Mouse (Mus musculus): ENCODE data around the gene Vash1. TPM values are rescaled to one million over a fixed set of nuclear protein-coding genes. Genes with fewer than 3 reads are reported as not detected.
A peak's percentile ranks its signal among the peaks of the same experiment; 100 is the strongest.

Vash1 gene
- total RNA-seq, 2 experiments from 2014 or later, result 3.9 to 6.9 TPM

DNA sequence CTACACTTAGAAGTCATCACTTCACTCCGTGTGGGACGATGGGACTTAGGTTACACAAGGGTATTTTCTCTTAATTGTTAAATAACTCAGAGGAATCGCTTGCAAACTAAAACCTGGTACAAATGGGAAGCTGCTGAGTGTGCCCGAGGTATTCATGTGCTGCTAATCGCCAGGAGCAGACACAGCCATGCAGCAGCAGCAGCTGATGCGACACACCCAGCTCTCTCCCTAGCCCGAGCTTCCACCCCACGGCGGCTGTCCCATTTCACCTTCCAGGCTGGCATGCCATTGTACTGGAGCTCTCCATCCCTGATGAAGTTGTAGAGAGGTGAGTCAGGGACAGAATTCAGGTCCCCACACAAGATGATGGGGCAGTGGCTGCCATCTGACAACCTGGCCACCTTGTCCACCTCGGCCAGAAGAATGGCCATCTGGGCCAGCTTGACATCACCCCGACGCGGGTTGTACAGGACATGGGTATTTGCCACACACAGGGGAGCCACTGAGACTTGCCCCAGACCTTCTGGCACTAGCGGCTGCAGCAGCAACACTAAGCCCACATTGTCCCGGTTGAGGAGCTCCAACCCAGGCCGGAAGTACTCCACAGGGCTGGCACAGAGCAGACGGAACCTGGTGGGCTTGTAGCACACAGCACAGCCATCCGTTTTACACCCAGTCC lies 41.6 kb downstream of the Vash1 start:
- DNase-seq, result no peak

DNA sequence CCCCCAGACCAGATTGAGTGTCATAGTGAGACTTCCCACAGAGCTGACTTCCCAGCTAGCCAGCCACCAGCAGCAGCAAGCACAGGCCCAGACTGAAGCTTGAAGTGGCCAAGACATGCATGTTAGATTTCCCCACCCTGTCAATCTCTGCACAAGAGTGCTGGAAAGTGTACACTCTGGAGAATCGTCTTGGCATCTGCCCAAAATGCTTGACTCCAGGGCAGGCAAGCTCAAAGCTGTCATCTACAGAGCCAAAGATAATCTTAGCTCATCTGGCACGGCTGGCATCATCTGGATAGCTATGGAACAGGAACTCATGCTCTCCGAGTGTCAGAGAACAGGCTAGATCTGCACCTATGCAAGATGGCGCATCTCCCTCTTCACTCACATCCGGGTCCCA lies 43.0 kb downstream of the Vash1 start:
- DNase-seq, result no peak

DNA sequence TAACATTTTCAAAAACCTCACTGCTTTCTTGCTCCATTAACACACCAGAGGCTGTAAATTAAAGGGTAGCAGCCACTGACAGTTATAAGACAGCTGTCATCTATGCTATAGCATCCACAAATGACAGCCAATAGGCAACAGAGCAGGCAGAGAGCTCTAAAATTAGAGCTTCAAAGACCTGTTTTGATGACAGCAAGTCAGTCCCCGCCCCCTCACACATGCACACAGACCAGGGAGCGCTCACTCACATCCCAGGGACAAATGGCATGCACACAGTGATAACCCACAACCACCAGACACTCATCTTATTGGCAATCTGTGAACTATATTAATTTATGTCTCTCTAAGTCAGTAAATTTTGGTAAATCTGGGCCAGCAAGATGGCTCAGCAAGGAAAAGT lies 45.8 kb downstream of the Vash1 start:
- no peak for DNase-seq

DNA sequence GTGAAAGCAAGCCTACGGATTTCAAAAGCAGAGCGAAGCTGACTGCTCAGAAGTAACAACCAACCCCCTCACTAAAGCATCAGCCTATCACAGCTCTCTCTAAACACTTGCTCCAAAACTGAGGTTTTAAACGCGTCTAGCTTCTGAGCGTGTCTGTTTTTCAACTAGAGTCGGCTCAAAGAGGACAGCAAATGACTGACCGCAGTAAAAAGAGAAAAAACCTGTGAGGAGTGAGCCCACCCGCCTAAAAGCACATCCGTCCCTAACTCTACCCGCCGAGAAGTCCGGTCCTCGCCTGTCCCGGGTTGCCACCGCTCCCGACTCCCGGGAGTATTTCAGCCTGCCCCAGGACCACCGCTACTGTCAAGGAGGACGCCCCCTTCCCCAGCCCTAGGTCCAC lies 47.2 kb downstream of the Vash1 start:
- DNase-seq, result peak; percentile 2 to 6

DNA sequence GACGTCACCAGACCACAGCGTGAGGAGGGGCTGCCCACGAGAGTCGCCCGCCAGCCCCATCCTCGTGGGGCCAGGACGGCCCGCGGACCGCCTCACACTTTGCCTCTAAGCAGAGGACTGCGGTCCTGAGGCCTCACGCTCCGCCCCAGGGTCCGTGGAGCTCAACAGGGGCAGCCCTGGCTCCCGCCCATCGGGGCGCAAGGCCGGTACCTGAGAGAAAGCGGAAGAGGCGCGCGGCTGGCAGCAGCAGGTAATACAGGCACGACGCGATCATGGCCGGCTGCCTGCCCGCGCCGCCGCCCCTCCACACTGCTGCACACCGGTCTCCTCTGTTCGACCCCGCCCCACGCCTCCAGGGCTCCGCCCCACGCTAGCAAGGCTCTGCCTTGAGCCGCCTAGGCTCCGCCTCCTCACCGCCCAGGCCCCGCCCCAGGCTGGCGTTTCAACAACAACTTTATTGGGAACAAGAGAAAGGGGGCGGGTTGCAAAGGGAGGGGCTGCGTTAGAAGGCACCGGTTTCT lies 47.7 kb downstream of the Vash1 start, which contains the start of gene Angel1:
TSS of gene Angel1 (minus strand) at position 341 of the 521 bp plus-strand sequence.
- peak; percentile 98 to 99 for DNase-seq

DNA sequence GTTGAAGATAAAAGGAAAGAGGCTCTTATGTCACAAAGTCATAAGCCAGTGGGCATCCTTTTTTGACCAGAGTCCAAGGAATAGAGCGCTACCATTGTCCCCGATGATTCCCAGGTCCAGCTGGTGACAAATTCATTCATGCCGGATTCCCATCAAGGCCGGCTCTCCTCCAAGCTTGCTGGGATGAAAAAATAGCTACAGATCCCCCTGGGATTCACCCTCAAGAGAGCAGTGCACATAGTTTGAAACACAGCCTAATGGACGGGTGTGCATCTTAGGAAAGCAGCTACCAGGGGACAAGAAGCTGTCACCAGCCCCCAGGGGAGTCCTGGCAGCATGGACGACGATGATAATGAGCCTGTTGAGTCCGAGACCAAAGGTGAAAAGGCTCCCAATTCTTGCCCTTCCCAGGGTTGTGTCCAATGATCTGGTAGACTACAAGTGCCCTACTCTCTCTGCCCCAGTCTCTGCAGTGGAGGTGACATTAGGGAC lies 55.9 kb downstream of the Vash1 start, which contains the start of gene Lrrc74a:
TSS of gene Lrrc74a (plus strand) at position 51 of the 492 bp plus-strand sequence.
- no peak for DNase-seq

Other genes with a start within 250 kb of the Vash1 start
- gene Angel1, start 47.8 kb downstream of the Vash1 start, total RNA-seq (2021), result 1 to 10 TPM; 3.1 to 3.9 TPM
- not detected for gene Lrrc74a, start 55.7 kb downstream of the Vash1 start, total RNA-seq (2021)
- gene Irf2bpl, start 206.1 kb downstream of the Vash1 start, total RNA-seq (2021), result 10 to 100 TPM; 47.3 to 64.5 TPM